Mouse (Mus musculus) liver, adult 2 months (tissue): Measurements from ENCODE around the gene Lonrf3.

Experiments used
- CTCF ChIP-seq: fragments of 200-500 bp; IDR thresholded peaks from 2 replicates; pipeline ENCODE4 v1.5.1; 2011; ENCODE audit warnings: low read depth, low read length, control low read depth
- POLR2A ChIP-seq: fragments of 200-500 bp; IDR thresholded peaks from 2 replicates; pipeline ENCODE4 v1.6.1; 2011; ENCODE audit warnings: low read length, control low read depth; ENCODE audit not compliant: insufficient read depth; ENCODE audit errors: extremely low read depth

- TF ChIP-seq POLR2A: no peak
- TF ChIP-seq CTCF: no peak
Observed at GRCm38 (mm10) chrX:36385340-36385739, 57.2 kb downstream of the Lonrf3 start.
